Mouse (Mus musculus) liver, adult 10 weeks (tissue): ENCODE measurements around the gene Dtx4. TPM values are rescaled to one million over a fixed set of nuclear protein-coding genes. Genes with fewer than 3 reads are reported as not detected.

Source experiments
- polyA plus RNA-seq: library from polyadenylated mRNA; stranded (reverse); fragments of 350-450 nt; fragmentation: Illumina TruSeq; extraction: RNeasy Lipid Tissue Mini Kit (QIAGEN cat#74804); gene quantifications from one replicate; pipeline ENCODE4 v1.2.3, GENCODE M21; 2014; ENCODE audit warnings: low read depth, low replicate concordance

The Dtx4 gene
- 8.9 TPM for polyA plus RNA-seq

GRCm38 (mm10) chr19:12501370-12502347 is at the start of gene Dtx4:
Gene Dtx4 (minus strand): TSS chr19:12501454.

GRCm38 (mm10) chr19:12545440-12545839 is 44.2 kb upstream of the Dtx4 start, which contains the start of gene Fam111a:
Gene Fam111a (plus strand): TSS chr19:12545740.

GRCm38 (mm10) chr19:12460282-12461249 is 40.7 kb downstream of the Dtx4 start, which contains the start of gene Mpeg1:
Gene Mpeg1 (plus strand): TSS chr19:12460779.

GRCm38 (mm10) chr19:12427605-12428004 is 73.6 kb downstream of the Dtx4 start, which contains the start of gene Pfpl:
Gene Pfpl (plus strand): TSS chr19:12427905.

GRCm38 (mm10) chr19:12417361-12417760 is 83.9 kb downstream of the Dtx4 start, which contains the start of gene Olfr1441:
Gene Olfr1441 (plus strand): TSS chr19:12417433.

Other genes starting within 250 kb of the Dtx4 start
- gene Olfr235, start 240.4 kb downstream of the Dtx4 start, polyA plus RNA-seq: not detected
- gene Olfr1434, start 221.6 kb downstream of the Dtx4 start, polyA plus RNA-seq: not detected
- gene Olfr1436, start 202.3 kb downstream of the Dtx4 start, polyA plus RNA-seq: not detected
- not detected for gene Olfr1437, start 176.4 kb downstream of the Dtx4 start, polyA plus RNA-seq
- gene Olfr1438-ps1, start 165.5 kb downstream of the Dtx4 start, polyA plus RNA-seq: not detected
- gene Olfr1440, start 114.2 kb downstream of the Dtx4 start, polyA plus RNA-seq: not detected
- not detected for gene Olfr1441, start 84.0 kb downstream of the Dtx4 start, polyA plus RNA-seq
- not detected for gene Pfpl, start 73.5 kb downstream of the Dtx4 start, polyA plus RNA-seq
- gene Mpeg1, start 40.7 kb downstream of the Dtx4 start, polyA plus RNA-seq: 37.5 TPM
- gene Fam111a, start 44.3 kb upstream of the Dtx4 start, polyA plus RNA-seq: 5.5 TPM
- 491 TPM for gene Gm4952, start 98.5 kb upstream of the Dtx4 start, polyA plus RNA-seq
- gene Glyat, start 131.9 kb upstream of the Dtx4 start, polyA plus RNA-seq: 1,308 TPM
- 0.53 TPM for gene Olfr1442, start 169.0 kb upstream of the Dtx4 start, polyA plus RNA-seq
- not detected for gene Olfr1443, start 176.7 kb upstream of the Dtx4 start, polyA plus RNA-seq
- 240 TPM for gene Keg1, start 194.3 kb upstream of the Dtx4 start, polyA plus RNA-seq